Mouse (Mus musculus) kidney, adult 2 months (tissue): ENCODE data around the gene D630023F18Rik.

Experiments
- CTCF ChIP-seq: fragments of 200-500 bp; conservative IDR thresholded peaks from 2 replicates; pipeline ENCODE4 v1.5.1; 2011; ENCODE audit warnings: low read depth, mild to moderate bottlenecking, control low read depth, low read length, moderate library complexity, mixed read lengths; ENCODE audit not compliant: insufficient read depth, insufficient read length
- POLR2A ChIP-seq: fragments of 200-500 bp; IDR thresholded peaks from one replicate; pipeline ENCODE4 v1.6.1; 2011; ENCODE audit warnings: low read depth, low read length, control low read depth

GRCm38 (mm10) chr1:65091566-65091965 is 31.4 kb downstream of the D630023F18Rik start:
- no peak for TF ChIP-seq POLR2A
- TF ChIP-seq CTCF: no peak
